Mouse (Mus musculus) heart, adult 2 months (tissue): ENCODE results near the gene Arcn1. TPM values are rescaled to one million over a fixed set of nuclear protein-coding genes. Genes with fewer than 3 reads are reported as not detected.
A peak's percentile ranks its signal among the peaks of the same experiment; 100 is the strongest.
"Not testable (repeated sequence)": the region's sequence is repeated elsewhere in the genome, so short reads cannot be mapped to it uniquely, and the experiment has no call there.

Source experiments
- DNase-seq, 2 experiments: peaks; one replicate each; pipeline ENCODE4 v3.0.0; 2021
- H3K27ac ChIP-seq: fragments of 200-600 bp; 2 replicates; pipeline ENCODE4 v1.8.1; 2022
- H3K27me3 ChIP-seq: fragments of 200-500 bp; 2 replicates; pipeline ENCODE4 v1.6.1; 2012; ENCODE audit warnings: mild to moderate bottlenecking, low read length, inconsistent platforms, mixed read lengths; ENCODE audit not compliant: control insufficient read depth, insufficient read depth
- H3K36me3 ChIP-seq: fragments of 200-500 bp; 2 replicates; pipeline ENCODE4 v1.6.1; 2012; ENCODE audit warnings: low read length, inconsistent platforms; ENCODE audit not compliant: control insufficient read depth, insufficient read depth
- H3K4me1 ChIP-seq: fragments of 200-500 bp; 2 replicates; pipeline ENCODE4 v1.6.1; 2011; ENCODE audit warnings: low read length; ENCODE audit not compliant: control insufficient read depth, insufficient read depth
- H3K4me3 ChIP-seq: fragments of 200-600 bp; 2 replicates; pipeline ENCODE4 v1.8.1; 2022
- H3K79me2 ChIP-seq: fragments of 200-500 bp; replicated peaks from 2 replicates; pipeline ENCODE4 v1.6.1; 2012; ENCODE audit warnings: mild to moderate bottlenecking, inconsistent platforms, low read length, moderate library complexity, mixed read lengths; ENCODE audit not compliant: control insufficient read depth, insufficient read depth
- H3K9ac ChIP-seq: fragments of 200-500 bp; 2 replicates; pipeline ENCODE4 v1.6.1; 2012; ENCODE audit warnings: low read depth, mild to moderate bottlenecking, control low read depth, inconsistent platforms, low read length, mixed read lengths
- CTCF ChIP-seq: fragments of 200-600 bp; IDR thresholded peaks from 2 replicates; pipeline ENCODE4 v1.8.1; 2022; ENCODE audit warnings: antibody characterized with exemption, mild to moderate bottlenecking, moderate library complexity
- EP300 ChIP-seq: fragments of 200-500 bp; IDR thresholded peaks from 2 replicates; pipeline ENCODE4 v1.6.1; 2011; ENCODE audit warnings: low read depth, low read length, control low read depth; ENCODE audit not compliant: insufficient read depth
- POLR2A ChIP-seq: fragments of 200-500 bp; IDR thresholded peaks from 2 replicates; pipeline ENCODE4 v1.6.1; 2011; ENCODE audit warnings: mild to moderate bottlenecking, low read depth, low read length, control low read depth; ENCODE audit not compliant: insufficient read depth
- WGBS: fragments of 180-500 bp; shearing (Covaris S2); methylation state at CpG from one replicate; pipeline ENCODE4 v1.1.7; 2018; 5-methylcytosine and 5-hydroxymethylcytosine counted together
- intact Hi-C: fragments of 180-260 bp; cut with DNase I; formaldehyde crosslinking; loops from one replicate; pipeline ENCODE4 v1.15.1; 2025
- polyA plus RNA-seq: library from polyadenylated mRNA; depleted of rRNA; stranded (reverse); fragments of >200 nt; gene quantifications from 2 replicates; pipeline ENCODE4 v1.2.3, GENCODE M21; 2012
- total RNA-seq, 2 experiments: library from RNA; stranded (reverse); gene quantifications; 2 replicates each; pipeline ENCODE4 v1.2.3; 2021

Gene Arcn1
- total and polyA plus RNA-seq, 3 experiments = 28.2 to 93.9 (median 78.6) TPM

DNA sequence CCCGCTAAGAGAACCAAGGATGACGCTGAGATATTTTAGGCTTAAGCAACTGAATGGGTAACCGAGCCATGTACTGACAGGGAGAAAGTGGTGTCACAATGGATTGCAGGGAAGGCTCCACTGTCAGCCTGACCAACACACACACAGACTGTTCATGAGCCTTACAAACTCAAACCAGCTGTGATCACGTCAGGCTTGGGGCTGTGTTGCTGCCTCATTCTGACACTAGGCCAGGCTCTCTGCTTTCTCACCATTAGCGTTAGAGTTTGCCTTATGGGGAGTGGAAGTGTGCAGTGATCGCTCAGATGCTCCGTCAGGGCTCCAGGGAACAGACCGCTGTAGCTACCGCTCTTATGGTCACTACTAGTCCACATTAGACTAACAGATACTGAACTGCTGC is 25.2 kb upstream of the Arcn1 start:
- WGBS = 78% methylated on average over 9 of the region's 9 CpGs
- H3K79me2 ChIP-seq = no peaks in the 10 kb centered on the region
- no peak for TF ChIP-seq POLR2A
- no peak for TF ChIP-seq EP300
- no peak for TF ChIP-seq CTCF
- no peak overlapping the region for H3K9ac ChIP-seq
- DNase-seq = no peak
- intact Hi-C loops = no loop called here
- no peak overlapping the region for H3K4me3 ChIP-seq
- H3K36me3 ChIP-seq = no peaks in the 10 kb centered on the region
- H3K4me1 ChIP-seq = no peaks in the 10 kb centered on the region
- H3K27me3 ChIP-seq = no peaks in the 10 kb centered on the region
- H3K27ac ChIP-seq = no peak overlapping the region

DNA sequence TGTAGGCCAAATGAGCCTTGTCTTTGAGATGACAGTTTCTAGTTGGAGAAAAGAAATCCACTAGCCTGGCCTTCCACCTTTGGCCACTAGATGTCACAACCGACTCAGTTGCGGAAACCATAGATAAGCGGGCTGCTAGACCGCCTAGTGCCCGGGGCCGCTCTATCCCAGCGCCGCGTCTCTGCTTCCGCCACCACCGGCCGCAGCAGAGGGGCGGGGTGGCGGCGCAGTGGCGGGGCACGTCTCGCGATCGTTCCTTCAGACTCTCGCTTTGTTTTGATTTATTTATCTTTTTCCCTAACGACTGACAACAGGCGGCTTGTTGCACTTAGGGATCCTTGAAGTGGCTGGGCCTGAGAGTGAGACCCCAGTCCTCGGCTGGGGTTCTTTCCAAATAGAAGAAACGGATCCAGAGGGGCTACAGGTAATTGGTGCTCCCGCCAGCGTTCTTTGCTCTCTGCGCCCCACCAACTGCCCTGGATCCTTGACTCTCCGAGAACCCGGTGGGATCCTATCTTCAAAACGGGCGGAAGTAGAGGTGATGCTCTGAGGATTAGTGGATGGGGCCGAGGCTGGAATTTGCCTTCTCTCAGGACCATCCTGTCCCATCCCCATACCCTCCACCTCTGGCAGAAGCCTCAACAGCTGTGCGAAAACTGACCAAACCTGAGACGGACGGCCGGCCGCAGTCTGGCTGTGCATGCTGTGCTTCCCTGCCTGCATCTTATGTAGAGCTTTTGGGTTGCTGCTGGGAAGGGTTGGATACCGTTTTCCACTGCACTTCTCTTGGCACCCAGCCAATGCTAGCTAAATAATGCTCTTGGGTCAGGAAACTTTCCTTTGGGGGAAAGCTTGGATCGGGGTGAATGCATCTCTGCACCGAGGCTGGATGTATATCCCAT is 5.4 kb upstream of the Arcn1 start:
- intact Hi-C loops = loop anchor here (2.0 to 5.0 kb wide), 3 partner anchors 109 to 189 kb away; partner anchors contain the start of genes Atp5l and Kmt2a
- H3K79me2 ChIP-seq = no peaks in the 10 kb centered on the region; the same call in 1 of the 2 replicates
- peak; percentile 93 to 94 for DNase-seq
- H3K4me1 ChIP-seq = peaks cover 4% of the 10 kb centered on the region; the same call in 1 of the 2 replicates
- peak; percentile 90 for TF ChIP-seq EP300
- peak; percentile 95 for TF ChIP-seq CTCF
- TF ChIP-seq POLR2A = peak; percentile 72
- WGBS = under 1% methylated on average over 41 of the region's 41 CpGs
- peaks cover 3% of the 10 kb centered on the region for H3K36me3 ChIP-seq
- no peaks in the 10 kb centered on the region for H3K27me3 ChIP-seq
- peak overlapping the region; percentile 89 for H3K27ac ChIP-seq
- peak overlapping the region; percentile 70 for H3K9ac ChIP-seq
- peak overlapping the region; percentile 83 for H3K4me3 ChIP-seq

- Histone ChIP-seq H3K9ac (no peak overlapping the region), H3K36me3 (peaks cover 3% of the 10 kb centered on the region), H3K27ac (no peak overlapping the region), H3K79me2 (no peaks in the 10 kb centered on the region; the same call in 1 of the 2 replicates), H3K4me3 (no peak overlapping the region), H3K27me3 (no peaks in the 10 kb centered on the region), H3K4me1 (peaks cover 4% of the 10 kb centered on the region; the same call in 1 of the 2 replicates)
- intact Hi-C loops = loop anchor here (2.0 to 5.0 kb wide), 3 partner anchors 110 to 190 kb away; partner anchors contain the start of genes Atp5l and Kmt2a
- DNase-seq = no peak
- WGBS = 8% methylated on average over 5 of the region's 5 CpGs
- TF ChIP-seq POLR2A (no peak), CTCF (no peak), EP300 (no peak)
Observed at GRCm38 (mm10) chr9:44772392-44772749, 4.7 kb upstream of the Arcn1 start.

DNA sequence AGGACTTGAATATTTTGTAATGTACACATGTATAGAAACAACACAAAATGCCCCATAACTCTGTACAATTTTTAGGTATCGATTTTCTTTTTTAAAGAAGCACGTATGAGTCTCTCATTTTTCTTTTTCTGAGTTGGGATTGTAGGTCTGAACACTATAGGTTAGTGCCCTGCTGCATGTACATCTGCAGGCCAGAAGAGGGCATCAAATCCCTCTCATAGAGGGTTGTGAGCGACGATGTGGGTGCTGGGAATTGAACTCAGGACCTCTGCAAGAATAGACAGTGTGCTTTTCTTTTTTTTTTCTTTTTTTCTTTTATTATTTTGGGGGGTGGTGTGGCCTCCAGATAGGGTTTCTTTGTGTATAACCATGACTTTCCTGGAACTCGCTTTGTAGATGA is 3.7 kb upstream of the Arcn1 start:
- intact Hi-C loops = loop anchor here (5.0 kb wide), 2 partner anchors 111 to 191 kb away; partner anchors contain the start of gene Kmt2a
- Histone ChIP-seq H3K27ac (no peak overlapping the region), H3K4me1 (peaks cover 4% of the 10 kb centered on the region; the same call in 1 of the 2 replicates), H3K36me3 (peaks cover 3% of the 10 kb centered on the region), H3K27me3 (no peaks in the 10 kb centered on the region), H3K9ac (no peak overlapping the region), H3K79me2 (peaks cover 2% of the 10 kb centered on the region), H3K4me3 (no peak overlapping the region)
- WGBS = 90% methylated on average over 5 of the region's 5 CpGs
- no peak for DNase-seq
- TF ChIP-seq POLR2A (no peak), CTCF (0 out of 2 replicates have a peak, but pooled peaks have one; percentile 15)

GRCm38 (mm10) chr9:44768029-44768394 is 367 bp upstream of the Arcn1 start:
- Histone ChIP-seq H3K27ac (peak overlapping the region; percentile 98), H3K36me3 (peaks cover 17% of the 10 kb centered on the region), H3K4me1 (peaks cover 11% of the 10 kb centered on the region), H3K4me3 (peak overlapping the region; percentile 99)
- WGBS = 31% methylated on average over 8 of the region's 9 CpGs
- not testable (repeated sequence) for DNase-seq, H3K27me3 ChIP-seq, H3K9ac ChIP-seq, H3K79me2 ChIP-seq
- intact Hi-C loops = loop anchor here (5.0 kb wide), 1 partner anchor 111 kb away; no protein-coding TSS in a partner anchor
- TF ChIP-seq CTCF = peak; percentile 17; the same call in 1 of the 2 replicates

DNA sequence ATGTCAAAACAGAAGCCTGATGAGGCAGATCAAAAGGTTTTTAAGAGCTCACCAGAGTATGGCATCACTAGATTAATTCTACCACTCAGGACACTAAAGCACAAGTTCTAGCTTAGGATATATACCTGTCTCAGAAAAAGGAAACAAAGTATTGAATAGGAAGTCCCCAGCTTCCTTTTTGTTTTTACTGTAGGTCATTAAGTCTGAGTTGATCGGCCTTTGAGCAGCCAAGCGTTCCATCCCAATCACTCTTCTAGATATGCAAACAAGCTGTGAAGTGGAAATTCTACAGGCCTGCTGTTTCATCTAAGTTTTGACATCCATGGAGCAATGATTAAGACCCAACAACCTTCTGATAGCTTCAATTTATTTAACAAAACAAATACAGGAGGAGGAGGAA is 6.8 kb downstream of the Arcn1 start:
- Histone ChIP-seq H3K9ac (no peak overlapping the region), H3K4me1 (peaks cover 20% of the 10 kb centered on the region), H3K27me3 (no peaks in the 10 kb centered on the region), H3K27ac (no peak overlapping the region), H3K36me3 (peaks cover 45% of the 10 kb centered on the region), H3K79me2 (peaks cover 6% of the 10 kb centered on the region), H3K4me3 (no peak overlapping the region)
- TF ChIP-seq POLR2A (no peak), CTCF (no peak), EP300 (no peak)
- 16% methylated on average over 2 of the region's 2 CpGs for WGBS
- intact Hi-C loops = no loop called here
- no peak for DNase-seq
